Mouse (Mus musculus): ENCODE results near the gene Col12a1. TPM values are rescaled to one million over a fixed set of nuclear protein-coding genes. Genes with fewer than 3 reads are reported as not detected.

Gene Col12a1
- polyA plus RNA-seq (2015; fragmentation: Illumina TruSeq; extraction: RNeasy Lipid Tissue Mini Kit (QIAGEN cat#74804); ENCODE audit: insufficient read depth, low read depth, low replicate concordance) = 0.90 TPM

DNA sequence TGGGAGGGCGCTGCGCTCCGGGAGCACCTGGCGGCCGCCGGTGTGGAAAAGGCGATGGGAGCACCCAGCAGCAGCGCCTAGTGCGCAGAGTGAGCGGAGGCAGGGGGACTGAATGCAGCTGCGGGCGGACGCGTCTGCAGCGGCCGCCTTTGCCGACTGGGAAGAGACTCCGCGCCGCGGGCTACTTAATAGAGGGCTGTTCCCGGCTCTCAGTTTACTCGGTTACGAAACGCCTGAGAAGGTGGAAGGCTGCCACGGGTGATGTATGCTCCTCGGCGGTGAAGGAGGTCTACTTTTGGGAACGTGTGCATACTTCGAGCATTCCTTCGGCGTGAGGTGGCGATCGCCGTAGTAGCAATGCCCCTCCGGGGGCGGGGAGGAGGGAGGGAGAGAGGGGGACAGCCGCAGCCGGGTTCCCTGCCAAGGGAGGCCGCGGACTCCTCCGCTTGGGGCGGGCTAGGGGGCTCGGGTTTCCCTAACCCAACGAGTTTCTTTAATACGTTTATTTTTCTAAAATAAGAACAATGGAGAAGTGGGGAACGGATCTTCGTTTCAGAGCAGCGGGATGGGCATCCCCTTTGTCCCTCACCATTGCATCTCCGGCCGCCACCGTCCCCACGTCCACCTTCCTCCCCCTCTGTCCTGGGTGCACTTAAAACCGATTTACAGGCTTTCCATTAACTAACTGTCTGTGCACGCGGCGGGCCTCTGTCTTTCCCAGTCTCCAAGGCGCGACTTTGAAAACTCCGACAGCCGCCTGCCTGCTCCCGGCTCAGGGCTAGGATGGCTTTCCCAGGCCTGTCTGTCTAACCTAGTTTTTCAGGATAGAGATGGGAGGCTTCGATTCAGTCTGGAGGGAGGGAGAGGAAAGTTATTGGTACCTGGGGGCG, at the start of gene Col12a1:
TSS of gene Col12a1 (minus strand) at position 351 of the 890 bp plus-strand sequence.

DNA sequence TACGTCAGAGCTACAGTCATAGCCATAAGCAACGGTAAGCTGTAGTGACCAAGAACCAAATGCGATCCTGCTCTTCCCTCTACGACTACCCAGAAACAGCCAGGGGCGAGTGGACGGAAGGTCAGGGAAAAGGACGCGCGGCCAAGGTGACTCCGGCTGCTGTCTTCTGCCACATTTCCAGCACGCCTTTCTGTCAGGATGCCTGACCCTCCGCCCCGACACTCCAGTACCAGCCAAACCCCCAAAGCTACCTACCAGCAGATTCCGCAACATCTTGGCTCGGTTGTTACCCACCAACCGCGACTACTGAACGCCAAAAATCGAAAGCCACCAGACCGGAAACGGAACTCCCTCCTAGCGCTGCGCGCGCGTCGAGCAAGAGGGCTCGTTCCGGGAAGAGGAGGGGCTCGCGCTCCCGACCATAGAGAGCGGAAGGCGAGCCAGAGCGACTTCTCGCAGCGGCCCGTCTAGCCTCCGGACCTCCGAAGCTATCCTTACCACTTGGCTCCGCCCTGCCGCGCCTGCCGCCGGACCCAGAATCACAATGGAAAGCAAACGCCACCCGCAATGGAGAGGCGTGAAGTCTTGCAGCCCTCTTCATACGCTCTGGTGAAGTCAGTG, 40.9 kb upstream of the Col12a1 start, which contains the start of gene Cox7a2:
TSS of gene Cox7a2 (minus strand) at position 494 of the 621 bp plus-strand sequence.

Other genes with a start within 250 kb of the Col12a1 start
- 80.6 TPM for gene Cox7a2, start 41.0 kb upstream of the Col12a1 start, polyA plus RNA-seq (2015; fragmentation: Illumina TruSeq; extraction: RNeasy Lipid Tissue Mini Kit (QIAGEN cat#74804); ENCODE audit: insufficient read depth, low read depth, low replicate concordance)
- gene Tmem30a, start 74.7 kb upstream of the Col12a1 start, polyA plus RNA-seq (2015; fragmentation: Illumina TruSeq; extraction: RNeasy Lipid Tissue Mini Kit (QIAGEN cat#74804); ENCODE audit: insufficient read depth, low read depth, low replicate concordance) = 19.1 TPM